Mouse (Mus musculus): ENCODE measurements around the gene Radil. TPM values are rescaled to one million over a fixed set of nuclear protein-coding genes. Genes with fewer than 3 reads are reported as not detected.
A peak's percentile ranks its signal among the peaks of the same experiment; 100 is the strongest.

Gene Radil
- polyA plus RNA-seq, 1 experiment from 2014 or later: 0.55 TPM

DNA sequence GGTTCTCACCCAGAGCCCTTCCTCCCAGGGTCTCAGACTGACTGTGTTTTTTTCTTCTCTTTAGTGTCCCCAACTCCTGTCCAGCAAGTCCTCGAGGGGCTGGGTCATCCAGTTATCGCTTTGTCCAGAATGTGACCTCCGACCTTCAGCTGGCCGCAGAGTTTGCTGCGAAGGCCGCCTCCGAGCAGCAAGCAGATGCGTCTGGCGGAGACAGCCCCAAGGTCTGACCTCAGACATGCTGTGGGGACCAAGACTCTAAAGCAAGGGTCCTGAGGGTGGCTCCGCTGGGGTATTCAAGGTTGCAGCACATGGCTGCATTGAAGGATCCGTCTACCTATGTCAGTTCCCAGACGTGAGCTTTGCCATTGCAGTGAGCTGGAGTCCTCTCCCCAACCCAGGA is 102.3 kb downstream of the Radil start:
- Histone ChIP-seq H3K27ac (ENCODE audit: low read depth, low read length) (no peak overlapping the region), H3K27me3 (replicated peaks; ENCODE audit: control insufficient read depth, insufficient read depth, low read length) (no peaks in the 10 kb centered on the region), H3K9ac (ENCODE audit: low read depth, low read length) (no peak overlapping the region), H3K4me3 (ENCODE audit: low read depth, low read length) (no peak overlapping the region), H3K36me3 (ENCODE audit: control insufficient read depth, insufficient read depth) (peaks cover 44% of the 10 kb centered on the region), H3K4me2 (replicated peaks; ENCODE audit: low read depth) (no peak overlapping the region), H3K9me3 (ENCODE audit: control insufficient read depth) (no peaks in the 10 kb centered on the region), H3K4me1 (replicated peaks; ENCODE audit: control insufficient read depth, insufficient read depth, low read length) (peaks cover 11% of the 10 kb centered on the region; the same call in 1 of the 2 replicates)
- no peak for ATAC-seq
- TF ChIP-seq CTCF (IDR thresholded peaks at IDR 0.05; ENCODE audit: low read depth): no peak
- WGBS: 69% methylated on average over 12 of the region's 12 CpGs

DNA sequence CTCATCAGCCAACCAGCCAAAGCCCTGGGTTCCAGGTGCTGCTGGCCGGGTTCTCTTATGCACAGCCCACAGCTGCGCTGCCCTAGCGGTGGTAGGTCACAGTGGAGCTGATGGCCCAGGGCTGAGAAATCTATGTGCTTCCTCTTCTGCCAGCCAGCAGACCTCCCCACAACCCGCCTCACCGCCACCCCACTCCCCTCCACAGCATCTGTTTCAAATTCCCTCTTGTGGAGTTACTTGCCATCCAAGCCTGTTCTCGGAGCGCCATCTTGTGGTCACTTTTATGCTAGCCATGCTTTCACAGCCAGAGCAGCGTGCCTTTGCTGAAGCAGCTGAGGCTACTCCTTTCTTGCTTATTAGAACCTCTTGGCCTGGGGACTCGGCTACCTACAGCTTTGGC is 102.8 kb downstream of the Radil start:
- WGBS: 12% methylated on average over 9 of the region's 9 CpGs
- Histone ChIP-seq H3K9ac (ENCODE audit: low read depth, low read length) (no peak overlapping the region), H3K36me3 (ENCODE audit: control insufficient read depth, insufficient read depth) (peaks cover 38% of the 10 kb centered on the region), H3K4me1 (replicated peaks; ENCODE audit: control insufficient read depth, insufficient read depth, low read length) (peaks cover 11% of the 10 kb centered on the region; the same call in 1 of the 2 replicates), H3K27me3 (replicated peaks; ENCODE audit: control insufficient read depth, insufficient read depth, low read length) (no peaks in the 10 kb centered on the region), H3K27ac (ENCODE audit: low read depth, low read length) (no peak overlapping the region), H3K4me2 (replicated peaks; ENCODE audit: low read depth) (no peak overlapping the region), H3K9me3 (ENCODE audit: control insufficient read depth) (no peaks in the 10 kb centered on the region), H3K4me3 (ENCODE audit: low read depth, low read length) (no peak overlapping the region)
- TF ChIP-seq CTCF (IDR thresholded peaks at IDR 0.05; ENCODE audit: low read depth): peak; percentile 99
- peak; percentile 8; the same call in 1 of the 2 replicates for ATAC-seq

DNA sequence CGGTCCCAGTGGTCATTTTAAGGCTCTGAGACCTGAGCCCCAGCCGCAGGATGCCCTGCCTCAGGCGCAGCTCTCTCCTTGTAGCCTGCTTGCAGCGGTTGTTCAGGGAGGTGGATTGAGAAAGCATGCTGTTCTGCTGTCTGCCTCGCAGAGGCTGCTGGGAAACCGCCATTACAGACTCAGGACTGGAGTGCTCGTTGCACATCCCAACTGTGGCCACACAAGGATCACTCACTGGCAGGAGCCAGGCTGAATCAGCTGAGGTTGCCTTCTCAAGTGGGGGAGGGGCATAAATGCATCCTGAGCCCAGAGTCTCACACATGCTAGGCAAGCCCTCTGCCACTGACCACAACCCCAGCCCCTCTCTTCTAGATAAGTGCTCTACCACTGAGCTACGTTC is 105.2 kb downstream of the Radil start:
- no peak overlapping the region for H3K4me2 ChIP-seq (replicated peaks; ENCODE audit: low read depth)
- H3K27me3 ChIP-seq (replicated peaks; ENCODE audit: control insufficient read depth, insufficient read depth, low read length): no peaks in the 10 kb centered on the region
- no peaks in the 10 kb centered on the region for H3K9me3 ChIP-seq (ENCODE audit: control insufficient read depth)
- no peak for ATAC-seq
- H3K4me1 ChIP-seq (replicated peaks; ENCODE audit: control insufficient read depth, insufficient read depth, low read length): peaks cover 11% of the 10 kb centered on the region; the same call in 1 of the 2 replicates
- peaks cover 22% of the 10 kb centered on the region for H3K36me3 ChIP-seq (ENCODE audit: control insufficient read depth, insufficient read depth)
- no peak overlapping the region for H3K27ac ChIP-seq (ENCODE audit: low read depth, low read length)
- TF ChIP-seq CTCF (IDR thresholded peaks at IDR 0.05; ENCODE audit: low read depth): no peak
- no peak overlapping the region for H3K4me3 ChIP-seq (ENCODE audit: low read depth, low read length)
- H3K9ac ChIP-seq (ENCODE audit: low read depth, low read length): no peak overlapping the region
- WGBS: 67% methylated on average over 8 of the region's 8 CpGs

DNA sequence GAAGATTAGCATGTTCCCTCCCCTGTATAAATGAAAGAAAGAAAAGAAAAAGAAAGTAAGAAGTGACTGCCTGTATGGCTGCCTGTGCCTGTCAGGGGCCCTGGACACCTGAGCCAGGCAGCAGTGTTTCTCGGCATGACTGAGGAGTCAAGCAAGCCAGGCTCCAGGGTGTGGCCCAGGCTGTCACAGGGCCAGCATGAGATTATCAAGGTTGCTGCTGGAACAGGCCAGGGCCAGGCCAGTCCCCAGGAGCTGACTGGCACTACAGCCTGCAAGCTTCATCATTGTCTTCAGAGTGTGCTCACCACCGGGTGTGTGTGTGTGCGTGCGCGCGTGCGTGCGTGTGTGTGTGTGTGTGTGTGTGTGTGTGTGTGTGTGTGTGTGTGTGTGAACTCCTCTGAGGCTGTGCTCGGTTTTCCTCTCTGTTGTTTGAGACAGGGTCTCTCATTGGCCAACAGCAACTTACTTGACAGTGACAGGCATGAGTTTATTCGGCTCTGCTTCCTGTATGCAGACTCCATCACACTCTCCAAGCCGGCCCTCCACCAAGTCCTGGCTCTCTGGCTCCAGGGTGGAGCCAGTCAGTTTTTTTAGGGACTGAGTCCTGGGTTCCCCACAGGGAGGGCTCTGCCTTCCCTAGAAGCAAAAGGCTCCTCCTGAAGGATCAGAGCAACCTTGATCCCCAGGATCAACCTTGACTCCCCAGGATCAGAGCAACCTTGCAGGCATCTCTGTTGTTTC is 105.9 kb downstream of the Radil start:
- Histone ChIP-seq H3K4me2 (replicated peaks; ENCODE audit: low read depth) (no peak overlapping the region), H3K9ac (ENCODE audit: low read depth, low read length) (no peak overlapping the region), H3K4me1 (replicated peaks; ENCODE audit: control insufficient read depth, insufficient read depth, low read length) (peaks cover 11% of the 10 kb centered on the region; the same call in 1 of the 2 replicates), H3K27ac (ENCODE audit: low read depth, low read length) (peak overlapping the region; percentile 28), H3K4me3 (ENCODE audit: low read depth, low read length) (no peak overlapping the region), H3K36me3 (ENCODE audit: control insufficient read depth, insufficient read depth) (peaks cover 15% of the 10 kb centered on the region), H3K9me3 (ENCODE audit: control insufficient read depth) (no peaks in the 10 kb centered on the region), H3K27me3 (replicated peaks; ENCODE audit: control insufficient read depth, insufficient read depth, low read length) (no peaks in the 10 kb centered on the region)
- no peak for TF ChIP-seq CTCF (IDR thresholded peaks at IDR 0.05; ENCODE audit: low read depth)
- 42% methylated on average over 11 of the region's 11 CpGs for WGBS
- ATAC-seq: peak; percentile 60

DNA sequence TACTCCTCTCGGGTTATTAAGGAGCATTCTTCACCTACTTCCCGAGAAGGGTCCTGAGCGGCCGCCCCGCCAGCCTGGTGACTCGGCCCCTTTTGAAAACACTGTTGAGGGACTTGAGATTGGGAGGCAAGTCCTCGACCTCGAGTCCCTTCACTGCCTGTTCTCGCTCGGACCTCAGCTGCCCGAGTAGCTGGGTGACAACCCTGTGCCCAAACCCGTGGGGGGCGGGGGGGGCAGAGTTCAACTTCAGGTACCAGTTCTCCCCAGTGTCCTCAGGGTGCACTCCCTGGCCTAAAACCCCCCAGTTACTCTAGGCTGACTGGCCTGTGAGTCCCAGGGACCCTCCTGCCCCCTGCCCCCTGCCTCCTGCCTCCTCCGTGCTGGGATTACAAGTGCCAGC is 106.9 kb downstream of the Radil start:
- H3K9me3 ChIP-seq (ENCODE audit: control insufficient read depth): no peaks in the 10 kb centered on the region
- H3K4me3 ChIP-seq (ENCODE audit: low read depth, low read length): no peak overlapping the region
- WGBS: 64% methylated on average over 14 of the region's 14 CpGs
- no peaks in the 10 kb centered on the region for H3K27me3 ChIP-seq (replicated peaks; ENCODE audit: control insufficient read depth, insufficient read depth, low read length)
- no peak for TF ChIP-seq CTCF (IDR thresholded peaks at IDR 0.05; ENCODE audit: low read depth)
- H3K4me1 ChIP-seq (replicated peaks; ENCODE audit: control insufficient read depth, insufficient read depth, low read length): peaks cover 11% of the 10 kb centered on the region; the same call in 1 of the 2 replicates
- H3K36me3 ChIP-seq (ENCODE audit: control insufficient read depth, insufficient read depth): peaks cover 5% of the 10 kb centered on the region; the same call in 1 of the 2 replicates
- no peak overlapping the region for H3K4me2 ChIP-seq (replicated peaks; ENCODE audit: low read depth)
- no peak overlapping the region for H3K9ac ChIP-seq (ENCODE audit: low read depth, low read length)
- H3K27ac ChIP-seq (ENCODE audit: low read depth, low read length): no peak overlapping the region; the same call in 1 of the 2 replicates
- ATAC-seq: no peak

DNA sequence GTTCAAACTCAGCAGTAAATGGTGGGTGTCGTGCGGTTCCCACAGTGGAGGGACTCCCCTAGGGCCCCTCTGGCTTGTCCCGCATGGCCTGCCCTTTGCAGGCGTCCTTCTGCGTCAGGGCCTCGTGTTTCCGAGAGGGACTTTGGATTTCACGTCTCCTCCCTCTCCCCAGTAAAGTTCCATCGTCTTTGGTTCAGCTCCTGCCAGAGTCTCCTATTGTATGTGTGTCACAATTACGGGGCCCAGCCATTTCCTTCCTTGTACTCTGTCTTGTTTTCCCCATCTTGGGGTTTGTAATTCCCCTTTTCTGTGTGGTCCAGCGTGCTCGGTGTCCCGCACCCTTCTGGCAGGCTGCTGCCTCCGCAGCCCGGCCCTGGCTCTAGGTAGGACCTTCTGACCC is 107.4 kb downstream of the Radil start:
- Histone ChIP-seq H3K27ac (ENCODE audit: low read depth, low read length) (no peak overlapping the region; the same call in 1 of the 2 replicates), H3K4me3 (ENCODE audit: low read depth, low read length) (no peak overlapping the region), H3K36me3 (ENCODE audit: control insufficient read depth, insufficient read depth) (peaks cover under 1% of the 10 kb centered on the region; the same call in 1 of the 2 replicates), H3K27me3 (replicated peaks; ENCODE audit: control insufficient read depth, insufficient read depth, low read length) (no peaks in the 10 kb centered on the region), H3K4me2 (replicated peaks; ENCODE audit: low read depth) (no peak overlapping the region), H3K9ac (ENCODE audit: low read depth, low read length) (no peak overlapping the region), H3K9me3 (ENCODE audit: control insufficient read depth) (no peaks in the 10 kb centered on the region), H3K4me1 (replicated peaks; ENCODE audit: control insufficient read depth, insufficient read depth, low read length) (peaks cover 11% of the 10 kb centered on the region; the same call in 1 of the 2 replicates)
- TF ChIP-seq CTCF (IDR thresholded peaks at IDR 0.05; ENCODE audit: low read depth): no peak
- 61% methylated on average over 15 of the region's 15 CpGs for WGBS
- no peak for ATAC-seq
